Mouse (Mus musculus): Measurements from ENCODE around the gene Olfr1393. TPM values are rescaled to one million over a fixed set of nuclear protein-coding genes. Genes with fewer than 3 reads are reported as not detected.
"Not testable (repeated sequence)": the region's sequence is repeated elsewhere in the genome, so short reads cannot be mapped to it uniquely, and the experiment has no call there.

Olfr1393 gene
- total and polyA plus RNA-seq, 2 experiments from 2014 or later = 0.10 TPM; not detected in 1

- 87% methylated on average over 6 of the region's 6 CpGs for WGBS
- no peak overlapping the region for H3K9ac ChIP-seq (replicated peaks; ENCODE audit: low read length)
- ATAC-seq = no peak
- H3K27ac ChIP-seq = no peak overlapping the region
- no peak overlapping the region for H3K4me2 ChIP-seq (ENCODE audit: low read depth, low read length)
- peaks cover 3% of the 10 kb centered on the region; the same call in 1 of the 2 replicates for H3K36me3 ChIP-seq (ENCODE audit: insufficient read depth, low read length)
- H3K27me3 ChIP-seq (ENCODE audit: insufficient read depth, low read length) = no peaks in the 10 kb centered on the region
- TF ChIP-seq CTCF (IDR thresholded peaks at IDR 0.05; ENCODE audit: low read depth) = no peak
- DNase-seq (ENCODE audit: low spot score) = no peak
- H3K9me3 ChIP-seq (ENCODE audit: low read length) = no peaks in the 10 kb centered on the region
- H3K4me3 ChIP-seq (ENCODE audit: low read length) = no peak overlapping the region
- H3K4me1 ChIP-seq (ENCODE audit: insufficient read depth, low read length) = no peaks in the 10 kb centered on the region
Observed at GRCm38 (mm10) chr11:49266671-49267070, 11.4 kb upstream of the Olfr1393 start.

- no peaks in the 10 kb centered on the region for H3K4me1 ChIP-seq (ENCODE audit: insufficient read depth, low read length)
- DNase-seq (ENCODE audit: low spot score) (no peak), ATAC-seq (no peak)
- H3K9me3 ChIP-seq (ENCODE audit: low read length) = no peaks in the 10 kb centered on the region
- no peaks in the 10 kb centered on the region for H3K36me3 ChIP-seq (ENCODE audit: insufficient read depth, low read length)
- no peak overlapping the region for H3K4me3 ChIP-seq (ENCODE audit: low read length)
- no peak overlapping the region for H3K27ac ChIP-seq
- WGBS = 76% methylated on average over 10 of the region's 10 CpGs
- H3K4me2 ChIP-seq (ENCODE audit: low read depth, low read length) = no peak overlapping the region
- H3K27me3 ChIP-seq (ENCODE audit: insufficient read depth, low read length) = no peaks in the 10 kb centered on the region
- TF ChIP-seq CTCF (IDR thresholded peaks at IDR 0.05; ENCODE audit: low read depth) = no peak
- no peak overlapping the region for H3K9ac ChIP-seq (replicated peaks; ENCODE audit: low read length)
Observed at GRCm38 (mm10) chr11:49267316-49267715, 10.8 kb upstream of the Olfr1393 start.

- 70% methylated on average over 15 of the region's 15 CpGs for WGBS
- no peak overlapping the region for H3K4me3 ChIP-seq (ENCODE audit: low read length)
- H3K9me3 ChIP-seq (ENCODE audit: low read length) = no peaks in the 10 kb centered on the region
- H3K4me1 ChIP-seq (ENCODE audit: insufficient read depth, low read length) = no peaks in the 10 kb centered on the region
- H3K36me3 ChIP-seq (ENCODE audit: insufficient read depth, low read length) = no peaks in the 10 kb centered on the region
- no peak overlapping the region for H3K27ac ChIP-seq
- no peak for TF ChIP-seq CTCF (IDR thresholded peaks at IDR 0.05; ENCODE audit: low read depth)
- DNase-seq (ENCODE audit: low spot score) (peak; percentile 18), ATAC-seq (no peak)
- no peaks in the 10 kb centered on the region for H3K27me3 ChIP-seq (ENCODE audit: insufficient read depth, low read length)
- no peak overlapping the region for H3K9ac ChIP-seq (replicated peaks; ENCODE audit: low read length)
- H3K4me2 ChIP-seq (ENCODE audit: low read depth, low read length) = no peak overlapping the region
Observed at GRCm38 (mm10) chr11:49267970-49268579, 10.0 kb upstream of the Olfr1393 start.

- H3K9me3 ChIP-seq (ENCODE audit: low read length) = no peaks in the 10 kb centered on the region
- H3K4me1 ChIP-seq (ENCODE audit: insufficient read depth, low read length) = no peaks in the 10 kb centered on the region
- H3K27me3 ChIP-seq (ENCODE audit: insufficient read depth, low read length) = no peaks in the 10 kb centered on the region
- no peak overlapping the region for H3K27ac ChIP-seq
- H3K36me3 ChIP-seq (ENCODE audit: insufficient read depth, low read length) = no peaks in the 10 kb centered on the region
- DNase-seq (ENCODE audit: low spot score) = no peak
- H3K9ac ChIP-seq (replicated peaks; ENCODE audit: low read length) = no peak overlapping the region
- no peak for TF ChIP-seq CTCF (IDR thresholded peaks at IDR 0.05; ENCODE audit: low read depth)
- H3K4me2 ChIP-seq (ENCODE audit: low read depth, low read length) = no peak overlapping the region
- no peak for ATAC-seq
- WGBS = 95% methylated on average over 9 of the region's 9 CpGs
- H3K4me3 ChIP-seq (ENCODE audit: low read length) = no peak overlapping the region
Observed at GRCm38 (mm10) chr11:49269761-49270160, 8.3 kb upstream of the Olfr1393 start.

- Histone ChIP-seq H3K4me2 (ENCODE audit: low read depth, low read length) (no peak overlapping the region), H3K27ac (no peak overlapping the region), H3K9me3 (ENCODE audit: low read length) (no peaks in the 10 kb centered on the region), H3K27me3 (ENCODE audit: insufficient read depth, low read length) (no peaks in the 10 kb centered on the region), H3K4me3 (ENCODE audit: low read length) (no peak overlapping the region), H3K4me1 (ENCODE audit: insufficient read depth, low read length) (no peaks in the 10 kb centered on the region), H3K9ac (replicated peaks; ENCODE audit: low read length) (no peak overlapping the region), H3K36me3 (ENCODE audit: insufficient read depth, low read length) (no peaks in the 10 kb centered on the region)
- no peak for DNase-seq (ENCODE audit: low spot score)
- 86% methylated on average over 4 of the region's 4 CpGs for WGBS
- ATAC-seq = no peak
- no peak for TF ChIP-seq CTCF (IDR thresholded peaks at IDR 0.05; ENCODE audit: low read depth)
Observed at GRCm38 (mm10) chr11:49270368-49270767, 7.7 kb upstream of the Olfr1393 start.

GRCm38 (mm10) chr11:49271334-49271733, 6.8 kb upstream of the Olfr1393 start:
- H3K27me3 ChIP-seq (ENCODE audit: insufficient read depth, low read length) = no peaks in the 10 kb centered on the region
- no peak overlapping the region for H3K4me2 ChIP-seq (ENCODE audit: low read depth, low read length)
- 29% methylated on average over 7 of the region's 7 CpGs for WGBS
- H3K4me1 ChIP-seq (ENCODE audit: insufficient read depth, low read length) = no peaks in the 10 kb centered on the region
- H3K4me3 ChIP-seq (ENCODE audit: low read length) = no peak overlapping the region
- no peak overlapping the region for H3K27ac ChIP-seq
- H3K36me3 ChIP-seq (ENCODE audit: insufficient read depth, low read length) = no peaks in the 10 kb centered on the region
- peak; percentile 55; the same call in 1 of the 2 replicates for ATAC-seq
- TF ChIP-seq CTCF (IDR thresholded peaks at IDR 0.05; ENCODE audit: low read depth) = peak; percentile 83
- no peaks in the 10 kb centered on the region for H3K9me3 ChIP-seq (ENCODE audit: low read length)
- H3K9ac ChIP-seq (replicated peaks; ENCODE audit: low read length) = no peak overlapping the region
- DNase-seq (ENCODE audit: low spot score) = peak; percentile 85

GRCm38 (mm10) chr11:49273834-49274519, 4.1 kb upstream of the Olfr1393 start:
- TF ChIP-seq CTCF (IDR thresholded peaks at IDR 0.05; ENCODE audit: low read depth) = no peak
- ATAC-seq = no peak
- peak; percentile 39 for DNase-seq (ENCODE audit: low spot score)
- no peak overlapping the region for H3K4me2 ChIP-seq (ENCODE audit: low read depth, low read length)
- no peak overlapping the region for H3K4me3 ChIP-seq (ENCODE audit: low read length)
- no peaks in the 10 kb centered on the region for H3K9me3 ChIP-seq (ENCODE audit: low read length)
- no peaks in the 10 kb centered on the region for H3K4me1 ChIP-seq (ENCODE audit: insufficient read depth, low read length)
- 0 out of 2 replicates have a peak overlapping the region, but pooled peaks have one; percentile 1 for H3K9ac ChIP-seq (replicated peaks; ENCODE audit: low read length)
- no peaks in the 10 kb centered on the region for H3K27me3 ChIP-seq (ENCODE audit: insufficient read depth, low read length)
- 37% methylated on average over 11 of the region's 11 CpGs for WGBS
- H3K36me3 ChIP-seq (ENCODE audit: insufficient read depth, low read length) = no peaks in the 10 kb centered on the region
- no peak overlapping the region for H3K27ac ChIP-seq

- H3K36me3 ChIP-seq (ENCODE audit: insufficient read depth, low read length); H3K27ac ChIP-seq; H3K9ac ChIP-seq (replicated peaks; ENCODE audit: low read length); H3K4me2 ChIP-seq (ENCODE audit: low read depth, low read length); H3K9me3 ChIP-seq (ENCODE audit: low read length); DNase-seq (ENCODE audit: low spot score); H3K27me3 ChIP-seq (ENCODE audit: insufficient read depth, low read length); H3K4me1 ChIP-seq (ENCODE audit: insufficient read depth, low read length); ATAC-seq; H3K4me3 ChIP-seq (ENCODE audit: low read length): not testable (repeated sequence)
- 48% methylated on average over 1 of the region's 1 CpGs for WGBS
Observed at GRCm38 (mm10) chr11:49284982-49285381, 6.9 kb downstream of the Olfr1393 start, which contains the start of gene Olfr1392. TSS of gene Olfr1392 (plus strand) at chr11:49285282.
